Mouse (Mus musculus): ENCODE results near the gene Ptgis. TPM values are rescaled to one million over a fixed set of nuclear protein-coding genes. Genes with fewer than 3 reads are reported as not detected.

Gene Ptgis
- polyA plus RNA-seq, 1 experiment from 2014 or later, result 9.0 TPM

DNA sequence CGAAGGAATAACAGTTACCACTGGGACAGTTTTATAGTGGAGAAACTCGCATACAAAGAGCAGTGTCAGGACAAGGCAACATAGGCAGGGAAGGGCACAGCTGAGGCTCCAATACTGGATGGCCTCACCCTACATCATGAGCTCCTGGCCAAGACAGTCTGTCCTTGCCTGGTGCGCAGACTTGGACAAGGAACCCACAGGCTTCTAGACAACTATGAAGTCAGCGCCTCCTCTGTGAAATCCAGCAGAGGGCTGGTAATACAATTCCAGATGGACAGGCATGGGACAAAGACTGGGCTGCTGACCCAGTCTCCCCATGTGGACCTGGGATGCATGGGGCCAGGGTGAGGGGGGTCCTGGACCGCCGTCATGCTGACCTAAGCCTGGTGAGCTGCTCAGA, 16.2 kb downstream of the Ptgis start:
- Histone ChIP-seq H3K27me3 (no peaks in the 10 kb centered on the region), H3K9ac (no peak overlapping the region), H3K9me3 (no peaks in the 10 kb centered on the region), H3K27ac (no peak overlapping the region), H3K36me3 (no peaks in the 10 kb centered on the region), H3K4me1 (peaks cover under 1% of the 10 kb centered on the region; the same call in 1 of the 2 replicates), H3K4me2 (no peak overlapping the region), H3K4me3 (no peak overlapping the region)
- 90% methylated on average over 6 of the region's 6 CpGs for WGBS
- ATAC-seq (ENCODE audit: insufficient number of reproducible peaks, insufficient read depth, low FRiP score, low TSS enrichment, low read depth), result no peak

DNA sequence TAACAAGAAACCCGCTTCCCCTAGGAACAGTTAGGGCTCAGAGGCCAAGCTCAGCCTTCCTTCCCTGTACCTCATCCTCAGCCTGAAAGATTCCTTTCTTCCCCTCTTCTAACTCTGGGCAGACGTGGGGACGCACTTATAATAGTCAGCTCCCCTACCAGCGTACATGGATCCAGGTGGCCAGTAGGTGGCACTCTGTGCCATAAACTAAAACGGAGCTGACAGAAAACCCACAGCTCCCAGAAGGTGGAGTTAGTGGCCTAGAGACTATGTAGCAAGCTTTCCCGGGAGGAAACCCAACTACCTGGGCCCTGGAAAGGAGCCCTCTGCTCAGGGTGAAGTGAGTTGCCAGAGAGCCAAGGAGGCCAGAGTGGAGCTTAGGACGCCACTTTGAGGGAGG, 18.3 kb downstream of the Ptgis start:
- no peak overlapping the region for H3K4me2 ChIP-seq
- H3K9me3 ChIP-seq, result no peaks in the 10 kb centered on the region
- H3K36me3 ChIP-seq, result no peaks in the 10 kb centered on the region
- WGBS, result 19% methylated on average over 7 of the region's 7 CpGs
- peaks cover 3% of the 10 kb centered on the region; the same call in 1 of the 2 replicates for H3K4me1 ChIP-seq
- ATAC-seq (ENCODE audit: insufficient number of reproducible peaks, insufficient read depth, low FRiP score, low TSS enrichment, low read depth), result no peak
- H3K27me3 ChIP-seq, result no peaks in the 10 kb centered on the region
- H3K27ac ChIP-seq, result no peak overlapping the region
- no peak overlapping the region; the same call in 1 of the 2 replicates for H3K9ac ChIP-seq
- H3K4me3 ChIP-seq, result no peak overlapping the region

DNA sequence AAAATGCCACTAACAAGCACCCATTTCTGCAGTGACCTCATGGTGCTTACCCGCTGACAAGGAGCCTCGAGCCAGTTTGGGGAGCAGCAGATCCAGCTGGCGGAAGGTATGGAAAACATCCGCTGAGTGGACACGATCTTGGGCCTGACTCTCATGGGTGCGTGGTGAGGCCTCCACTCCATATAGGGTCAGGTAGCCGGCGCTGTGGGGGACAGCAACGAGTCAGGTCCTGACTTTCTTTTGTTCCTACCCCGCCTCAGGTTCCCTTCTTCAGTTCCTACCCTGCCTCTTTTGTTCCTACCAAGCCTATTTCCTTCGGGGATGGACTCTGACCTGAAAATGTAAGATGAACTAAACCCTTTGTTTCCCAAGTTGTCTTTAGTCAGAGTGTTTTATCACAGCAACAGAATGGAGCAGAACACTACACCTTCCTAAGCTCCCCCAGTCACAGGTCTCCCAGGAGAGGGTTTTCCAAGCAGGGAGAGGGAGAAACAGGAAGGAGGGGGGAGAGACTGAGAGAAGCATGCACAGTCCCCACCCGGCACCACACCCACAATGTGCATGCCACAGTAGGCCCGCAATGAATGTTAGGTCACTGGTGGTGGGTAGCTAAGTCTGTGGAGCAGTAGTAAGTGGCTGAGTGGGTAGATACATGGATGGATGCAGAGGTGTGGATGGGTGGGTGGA, 19.1 kb downstream of the Ptgis start:
- no peaks in the 10 kb centered on the region for H3K9me3 ChIP-seq
- no peak overlapping the region for H3K9ac ChIP-seq
- no peak overlapping the region for H3K4me2 ChIP-seq
- 85% methylated on average over 13 of the region's 13 CpGs for WGBS
- no peaks in the 10 kb centered on the region for H3K36me3 ChIP-seq
- ATAC-seq (ENCODE audit: insufficient number of reproducible peaks, insufficient read depth, low FRiP score, low TSS enrichment, low read depth), result no peak
- peaks cover 3% of the 10 kb centered on the region; the same call in 1 of the 2 replicates for H3K4me1 ChIP-seq
- H3K4me3 ChIP-seq, result no peak overlapping the region
- H3K27me3 ChIP-seq, result no peaks in the 10 kb centered on the region
- H3K27ac ChIP-seq, result no peak overlapping the region

DNA sequence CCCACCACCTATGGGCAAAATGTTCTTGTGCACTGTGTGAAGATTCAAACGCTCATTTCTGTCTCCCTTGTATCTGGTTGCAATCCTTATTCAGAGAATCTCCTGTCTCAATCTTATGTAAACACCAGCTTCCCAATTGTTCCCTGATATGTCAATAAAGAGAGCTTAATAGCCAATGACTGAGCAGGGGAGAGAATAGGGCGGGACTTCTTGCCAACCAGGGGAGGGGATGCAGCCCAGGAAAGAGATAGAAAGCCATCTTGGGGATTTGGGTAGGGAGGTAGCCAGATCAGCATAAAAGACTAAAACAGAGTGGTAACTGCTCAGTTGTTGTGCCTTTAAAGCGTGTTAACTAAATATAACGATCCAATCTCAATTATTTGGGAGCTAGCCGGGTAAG, 19.7 kb downstream of the Ptgis start:
- peaks cover 3% of the 10 kb centered on the region; the same call in 1 of the 2 replicates for H3K4me1 ChIP-seq
- no peak overlapping the region for H3K27ac ChIP-seq
- no peaks in the 10 kb centered on the region for H3K9me3 ChIP-seq
- H3K4me2 ChIP-seq, result no peak overlapping the region
- no peak overlapping the region for H3K9ac ChIP-seq
- H3K27me3 ChIP-seq, result no peaks in the 10 kb centered on the region
- no peak overlapping the region for H3K4me3 ChIP-seq
- ATAC-seq (ENCODE audit: insufficient number of reproducible peaks, insufficient read depth, low FRiP score, low TSS enrichment, low read depth), result no peak
- no peaks in the 10 kb centered on the region for H3K36me3 ChIP-seq
- WGBS, result 90% methylated on average over 5 of the region's 5 CpGs

DNA sequence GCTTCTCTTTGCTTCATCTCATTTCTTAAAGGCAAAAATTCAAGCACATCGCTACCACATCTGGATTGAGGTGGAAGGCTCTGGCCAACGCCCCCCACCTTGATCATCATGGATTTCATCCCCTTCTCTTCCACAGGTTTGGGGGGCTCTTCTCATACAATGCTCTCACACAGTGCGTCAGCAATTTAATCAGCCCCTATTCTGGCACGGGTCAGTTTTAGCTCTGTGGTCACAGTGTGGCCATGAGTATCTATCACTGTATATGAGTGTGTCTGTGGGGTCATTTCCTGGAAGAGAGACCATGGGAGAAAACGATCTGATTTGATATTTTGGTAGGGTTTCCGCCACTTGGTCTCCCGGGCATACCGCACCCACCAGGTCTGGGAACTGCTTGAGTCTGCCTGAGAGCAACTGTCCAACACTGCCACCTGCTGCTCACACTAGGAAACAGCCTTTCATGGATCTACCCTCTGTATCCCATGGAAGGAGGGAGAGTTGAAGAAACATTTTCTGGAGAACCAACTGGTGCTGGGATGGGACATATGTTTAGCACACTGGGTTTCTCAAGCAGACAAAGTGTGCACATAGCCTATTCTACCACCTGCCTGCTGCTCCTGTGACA, 21.1 kb downstream of the Ptgis start:
- Histone ChIP-seq H3K27me3 (no peaks in the 10 kb centered on the region), H3K4me3 (no peak overlapping the region), H3K4me1 (peaks cover 3% of the 10 kb centered on the region; the same call in 1 of the 2 replicates), H3K9me3 (no peaks in the 10 kb centered on the region), H3K9ac (no peak overlapping the region), H3K4me2 (no peak overlapping the region), H3K27ac (no peak overlapping the region), H3K36me3 (no peaks in the 10 kb centered on the region)
- 38% methylated on average over 8 of the region's 8 CpGs for WGBS
- no peak for ATAC-seq (ENCODE audit: insufficient number of reproducible peaks, insufficient read depth, low FRiP score, low TSS enrichment, low read depth)

DNA sequence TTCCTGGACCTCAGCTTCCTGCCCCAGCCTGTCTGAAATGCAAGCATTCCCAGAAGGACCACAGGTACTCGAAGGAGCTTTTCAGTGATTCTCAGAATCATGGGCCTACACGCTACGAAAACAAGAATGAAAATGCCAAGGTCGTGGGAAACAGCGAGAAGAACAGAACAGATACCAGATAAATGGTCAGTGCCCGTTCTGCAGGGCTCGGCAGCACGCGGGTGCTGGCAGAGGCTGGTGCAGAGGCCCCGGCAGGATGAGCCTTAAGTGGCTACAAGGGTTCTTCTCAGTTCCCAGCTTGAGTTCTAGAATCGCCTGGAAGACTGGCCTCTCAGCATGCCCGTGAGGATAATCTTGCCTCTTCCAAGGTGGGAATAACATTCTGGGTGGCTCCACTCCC, 26.7 kb downstream of the Ptgis start:
- H3K4me2 ChIP-seq, result no peak overlapping the region
- no peaks in the 10 kb centered on the region for H3K4me1 ChIP-seq
- ATAC-seq (ENCODE audit: insufficient number of reproducible peaks, insufficient read depth, low FRiP score, low TSS enrichment, low read depth), result no peak
- H3K27me3 ChIP-seq, result no peaks in the 10 kb centered on the region
- no peak overlapping the region for H3K9ac ChIP-seq
- WGBS, result 95% methylated on average over 12 of the region's 12 CpGs
- no peak overlapping the region for H3K4me3 ChIP-seq
- H3K27ac ChIP-seq, result no peak overlapping the region
- no peaks in the 10 kb centered on the region for H3K9me3 ChIP-seq
- no peaks in the 10 kb centered on the region for H3K36me3 ChIP-seq

DNA sequence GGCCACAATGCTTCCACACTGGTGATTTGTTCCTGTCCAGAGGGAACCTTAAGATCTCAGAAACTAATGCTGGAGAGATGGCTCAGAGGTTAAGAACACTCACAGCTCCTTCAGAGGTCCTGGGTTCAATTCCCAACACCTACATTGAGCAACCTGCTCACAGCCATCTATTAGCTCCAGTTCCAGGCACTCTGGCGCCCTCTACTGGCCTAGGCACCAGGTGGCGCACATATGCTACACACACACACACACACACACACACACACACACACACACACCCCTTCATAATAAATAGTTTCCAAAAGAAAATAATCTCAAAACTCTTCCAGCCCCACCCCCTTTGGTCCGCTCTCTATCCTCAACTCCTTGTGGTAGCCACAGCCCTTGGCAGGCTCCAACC, 27.3 kb downstream of the Ptgis start:
- H3K9ac ChIP-seq, result no peak overlapping the region
- H3K4me1 ChIP-seq, result no peaks in the 10 kb centered on the region
- H3K4me2 ChIP-seq, result no peak overlapping the region
- 87% methylated on average over 3 of the region's 3 CpGs for WGBS
- no peaks in the 10 kb centered on the region for H3K9me3 ChIP-seq
- H3K4me3 ChIP-seq, result no peak overlapping the region
- no peak for ATAC-seq (ENCODE audit: insufficient number of reproducible peaks, insufficient read depth, low FRiP score, low TSS enrichment, low read depth)
- H3K27ac ChIP-seq, result no peak overlapping the region
- H3K27me3 ChIP-seq, result no peaks in the 10 kb centered on the region
- no peaks in the 10 kb centered on the region for H3K36me3 ChIP-seq

- H3K27me3 ChIP-seq, result no peaks in the 10 kb centered on the region
- H3K9me3 ChIP-seq, result no peaks in the 10 kb centered on the region
- no peaks in the 10 kb centered on the region; the same call in 1 of the 2 replicates for H3K4me1 ChIP-seq
- no peaks in the 10 kb centered on the region for H3K36me3 ChIP-seq
- no peak overlapping the region for H3K9ac ChIP-seq
- 92% methylated on average over 6 of the region's 6 CpGs for WGBS
- no peak for ATAC-seq (ENCODE audit: insufficient number of reproducible peaks, insufficient read depth, low FRiP score, low TSS enrichment, low read depth)
- H3K4me2 ChIP-seq, result no peak overlapping the region
- no peak overlapping the region for H3K27ac ChIP-seq
- H3K4me3 ChIP-seq, result no peak overlapping the region
These were observed 27.9 kb downstream of the Ptgis start for GRCm38 (mm10) chr2:167212551-167212950.

DNA sequence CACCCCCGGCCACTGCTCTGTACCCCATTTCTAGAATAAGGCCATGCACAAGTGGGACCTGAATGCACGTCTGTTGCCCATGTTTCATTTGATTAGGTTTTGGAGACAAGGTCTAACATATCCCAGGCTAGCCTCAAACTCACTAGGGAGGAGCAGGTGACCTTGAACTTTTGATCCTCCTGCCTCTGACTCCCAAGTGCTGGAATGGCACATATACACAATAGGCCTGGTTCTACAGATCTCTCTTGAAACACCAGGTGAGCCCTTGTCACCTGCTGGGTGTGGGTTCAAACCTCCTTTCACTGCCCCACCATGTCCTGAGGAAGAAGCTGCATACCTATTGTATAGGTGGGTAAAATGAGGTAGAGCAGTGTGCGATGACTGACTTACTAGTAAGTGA, 28.3 kb downstream of the Ptgis start:
- no peaks in the 10 kb centered on the region for H3K36me3 ChIP-seq
- H3K27ac ChIP-seq, result no peak overlapping the region
- no peak for ATAC-seq (ENCODE audit: insufficient number of reproducible peaks, insufficient read depth, low FRiP score, low TSS enrichment, low read depth)
- no peaks in the 10 kb centered on the region for H3K27me3 ChIP-seq
- no peak overlapping the region for H3K9ac ChIP-seq
- 88% methylated on average over 3 of the region's 3 CpGs for WGBS
- no peak overlapping the region for H3K4me2 ChIP-seq
- no peak overlapping the region for H3K4me3 ChIP-seq
- no peaks in the 10 kb centered on the region; the same call in 1 of the 2 replicates for H3K4me1 ChIP-seq
- no peaks in the 10 kb centered on the region for H3K9me3 ChIP-seq

DNA sequence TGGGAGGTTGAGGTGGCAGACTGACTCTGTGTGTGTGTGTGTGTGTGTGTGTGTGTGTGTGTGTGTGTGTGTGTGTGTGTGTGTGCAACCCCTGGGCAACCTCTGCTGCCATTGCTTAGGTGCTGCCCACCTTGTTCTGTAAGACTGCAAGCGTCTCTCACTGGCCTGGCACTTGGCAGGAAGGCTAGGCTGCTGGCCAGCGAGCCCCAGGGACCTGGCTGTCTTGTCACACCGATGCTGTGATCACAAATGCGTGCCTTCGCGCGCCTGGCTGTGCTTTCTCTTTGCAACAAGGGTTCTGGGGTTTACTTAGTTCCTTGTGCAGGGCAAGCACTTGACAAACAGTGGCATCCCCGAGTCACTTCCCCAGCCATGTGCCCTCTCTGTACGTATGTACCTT, 30.5 kb downstream of the Ptgis start:
- H3K27me3 ChIP-seq, result no peaks in the 10 kb centered on the region
- peaks cover 15% of the 10 kb centered on the region for H3K4me1 ChIP-seq
- no peaks in the 10 kb centered on the region for H3K9me3 ChIP-seq
- WGBS, result 82% methylated on average over 9 of the region's 9 CpGs
- no peak overlapping the region for H3K9ac ChIP-seq
- H3K4me2 ChIP-seq, result no peak overlapping the region
- no peak for ATAC-seq (ENCODE audit: insufficient number of reproducible peaks, insufficient read depth, low FRiP score, low TSS enrichment, low read depth)
- H3K27ac ChIP-seq, result no peak overlapping the region
- H3K4me3 ChIP-seq, result no peak overlapping the region
- no peaks in the 10 kb centered on the region for H3K36me3 ChIP-seq

DNA sequence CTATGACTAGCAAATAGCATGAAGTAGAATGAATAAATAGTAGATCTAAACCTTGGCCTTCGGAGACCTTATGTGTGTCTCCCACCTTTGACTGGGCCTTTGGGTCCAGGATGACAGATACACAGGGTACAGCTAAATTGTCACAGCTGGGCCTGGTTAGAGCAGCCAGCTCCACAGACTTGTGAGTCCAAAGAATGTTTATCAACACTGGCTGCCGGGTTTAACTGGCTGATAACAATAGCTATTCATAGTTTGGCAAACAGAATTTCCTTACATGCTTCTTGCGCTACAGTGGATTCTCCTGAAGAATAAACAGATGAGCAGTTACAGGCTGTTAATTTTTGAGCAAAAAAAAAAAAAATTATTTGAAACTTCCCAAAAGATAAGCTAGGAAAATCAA, 31.4 kb downstream of the Ptgis start:
- ATAC-seq (ENCODE audit: insufficient number of reproducible peaks, insufficient read depth, low FRiP score, low TSS enrichment, low read depth), result no peak
- H3K9me3 ChIP-seq, result no peaks in the 10 kb centered on the region
- H3K9ac ChIP-seq, result no peak overlapping the region
- H3K4me3 ChIP-seq, result no peak overlapping the region
- peaks cover 15% of the 10 kb centered on the region for H3K4me1 ChIP-seq
- no peaks in the 10 kb centered on the region for H3K36me3 ChIP-seq
- 81% methylated on average over 3 of the region's 3 CpGs for WGBS
- no peaks in the 10 kb centered on the region for H3K27me3 ChIP-seq
- no peak overlapping the region for H3K27ac ChIP-seq
- H3K4me2 ChIP-seq, result no peak overlapping the region

DNA sequence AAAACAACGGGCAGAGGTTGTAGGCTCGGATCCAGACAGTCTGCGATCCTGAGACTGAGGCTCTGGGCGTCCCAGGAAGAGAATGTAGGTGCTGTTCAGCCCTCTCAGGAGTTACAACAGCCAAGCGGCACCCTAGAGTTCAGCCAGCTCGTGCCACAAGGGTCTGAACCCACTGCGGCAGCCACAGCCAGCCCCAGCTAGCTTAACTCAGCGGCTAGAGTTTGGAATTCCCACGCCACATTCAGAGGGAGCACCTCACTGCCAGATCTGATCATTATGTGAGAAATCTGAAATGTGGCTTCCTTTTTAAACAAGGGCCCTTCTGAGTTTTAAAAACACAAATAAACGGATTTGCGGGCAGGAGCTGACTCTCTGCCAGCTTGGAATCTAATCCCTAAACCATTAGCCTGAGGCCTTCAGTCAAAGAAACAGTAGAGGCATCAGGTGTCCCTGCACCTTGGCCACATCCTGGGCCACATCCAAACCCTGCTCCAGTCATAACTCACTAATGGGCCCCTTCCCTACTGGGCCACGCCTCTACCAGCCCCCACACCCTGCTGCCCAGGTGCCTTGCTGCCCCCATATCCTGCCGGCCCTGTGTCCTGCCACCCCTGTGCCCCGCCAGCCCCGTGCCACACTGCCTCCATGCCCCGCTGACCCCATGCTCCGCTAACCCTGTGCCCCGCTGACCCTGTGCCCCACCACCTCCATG, 34.3 kb downstream of the Ptgis start:
- peak; percentile 75; the same call in 1 of the 2 replicates for ATAC-seq (ENCODE audit: insufficient number of reproducible peaks, insufficient read depth, low FRiP score, low TSS enrichment, low read depth)
- no peak overlapping the region for H3K4me2 ChIP-seq
- H3K27me3 ChIP-seq, result no peaks in the 10 kb centered on the region
- H3K4me3 ChIP-seq, result no peak overlapping the region
- no peaks in the 10 kb centered on the region for H3K9me3 ChIP-seq
- H3K4me1 ChIP-seq, result peaks cover 23% of the 10 kb centered on the region
- H3K9ac ChIP-seq, result no peak overlapping the region
- WGBS, result 67% methylated on average over 18 of the region's 18 CpGs
- peak overlapping the region; percentile 35 for H3K27ac ChIP-seq
- H3K36me3 ChIP-seq, result no peaks in the 10 kb centered on the region
